Mouse (Mus musculus): ENCODE data around the gene Mycbp2. TPM values are rescaled to one million over a fixed set of nuclear protein-coding genes. Genes with fewer than 3 reads are reported as not detected.

Mycbp2 gene
- polyA plus RNA-seq, 1 experiment from 2014 or later, result 23.0 TPM

DNA sequence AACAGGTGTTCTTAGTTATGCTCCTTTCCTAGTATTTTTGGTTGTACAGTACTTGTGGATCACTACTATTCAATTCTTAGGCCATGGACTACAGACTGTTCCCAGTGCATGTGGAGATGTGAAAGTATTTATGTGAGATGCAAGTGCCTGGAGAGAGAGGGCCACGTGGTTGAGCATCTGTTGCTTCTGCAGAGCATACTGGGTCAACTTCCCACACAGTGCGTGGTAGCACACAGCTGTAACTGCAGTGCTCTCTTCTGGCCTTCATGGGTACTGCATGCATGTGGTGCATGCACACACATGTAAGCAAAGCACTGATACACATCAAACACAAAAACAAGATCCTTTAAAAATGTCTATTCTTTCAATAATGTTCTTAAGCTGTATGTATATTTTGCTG, 214.6 kb downstream of the Mycbp2 start:
- Histone ChIP-seq H3K9ac (no peak overlapping the region), H3K27ac (no peak overlapping the region), H3K4me1 (no peaks in the 10 kb centered on the region), H3K36me3 (peaks cover 64% of the 10 kb centered on the region), H3K4me3 (no peak overlapping the region), H3K27me3 (no peaks in the 10 kb centered on the region), H3K4me2 (replicated peaks) (no peak overlapping the region), H3K9me3 (no peaks in the 10 kb centered on the region)
- 0 out of 2 replicates have a peak, but pooled peaks have one; percentile 41 for ATAC-seq (ENCODE audit: low FRiP score, low read depth)
- WGBS, result 76% methylated on average over 2 of the region's 2 CpGs

- 85% methylated on average over 6 of the region's 6 CpGs for WGBS
- no peaks in the 10 kb centered on the region for H3K4me1 ChIP-seq
- H3K4me3 ChIP-seq, result no peak overlapping the region
- no peaks in the 10 kb centered on the region for H3K27me3 ChIP-seq
- H3K36me3 ChIP-seq, result peaks cover 71% of the 10 kb centered on the region
- H3K4me2 ChIP-seq (replicated peaks), result no peak overlapping the region
- H3K27ac ChIP-seq, result no peak overlapping the region
- H3K9ac ChIP-seq, result no peak overlapping the region
- no peaks in the 10 kb centered on the region for H3K9me3 ChIP-seq
- ATAC-seq (ENCODE audit: low FRiP score, low read depth), result no peak
Observed at GRCm38 (mm10) chr14:103125756-103126155, 220.9 kb downstream of the Mycbp2 start.

- H3K4me3 ChIP-seq, result no peak overlapping the region
- no peak for ATAC-seq (ENCODE audit: low FRiP score, low read depth)
- no peak overlapping the region for H3K27ac ChIP-seq
- H3K4me2 ChIP-seq (replicated peaks), result no peak overlapping the region
- peaks cover 69% of the 10 kb centered on the region for H3K36me3 ChIP-seq
- no peaks in the 10 kb centered on the region for H3K4me1 ChIP-seq
- WGBS, result 97% methylated on average over 3 of the region's 3 CpGs
- 0 out of 2 replicates have a peak, but pooled peaks cover 2% of the 10 kb centered on the region for H3K9me3 ChIP-seq
- H3K27me3 ChIP-seq, result no peaks in the 10 kb centered on the region
- H3K9ac ChIP-seq, result no peak overlapping the region
Observed at GRCm38 (mm10) chr14:103114994-103115670, 231.5 kb downstream of the Mycbp2 start.

- H3K27ac ChIP-seq, result no peak overlapping the region
- H3K4me3 ChIP-seq, result no peak overlapping the region
- H3K4me1 ChIP-seq, result no peaks in the 10 kb centered on the region
- H3K36me3 ChIP-seq, result peaks cover 52% of the 10 kb centered on the region
- H3K9ac ChIP-seq, result no peak overlapping the region
- H3K9me3 ChIP-seq, result 0 out of 2 replicates have a peak, but pooled peaks cover 2% of the 10 kb centered on the region
- no peak for ATAC-seq (ENCODE audit: low FRiP score, low read depth)
- WGBS, result 86% methylated on average over 3 of the region's 3 CpGs
- no peak overlapping the region for H3K4me2 ChIP-seq (replicated peaks)
- no peaks in the 10 kb centered on the region for H3K27me3 ChIP-seq
Observed at GRCm38 (mm10) chr14:103112606-103113363, 233.8 kb downstream of the Mycbp2 start.

DNA sequence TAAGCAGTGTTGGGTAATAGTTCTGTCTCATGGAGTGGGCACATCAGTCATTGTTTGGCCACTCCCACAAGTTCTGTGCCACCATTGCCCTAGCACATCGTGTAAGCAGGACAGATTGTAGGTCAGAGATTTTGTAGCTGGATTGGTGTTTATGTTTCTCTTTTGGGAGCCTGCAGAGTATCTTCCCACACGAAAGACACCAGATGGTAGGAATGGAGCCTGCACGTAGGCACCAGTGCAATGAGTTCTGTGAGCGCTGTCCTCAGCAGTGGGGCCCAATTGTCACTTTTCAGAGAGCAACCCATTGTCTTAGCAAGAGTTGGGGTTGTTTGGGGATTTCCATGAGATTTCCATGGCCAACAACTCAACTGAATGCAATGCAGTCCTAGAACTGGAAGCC, 236.6 kb downstream of the Mycbp2 start:
- H3K27me3 ChIP-seq, result no peaks in the 10 kb centered on the region
- ATAC-seq (ENCODE audit: low FRiP score, low read depth), result no peak
- no peaks in the 10 kb centered on the region for H3K4me1 ChIP-seq
- 89% methylated on average over 4 of the region's 4 CpGs for WGBS
- H3K27ac ChIP-seq, result no peak overlapping the region
- no peak overlapping the region for H3K4me3 ChIP-seq
- no peak overlapping the region for H3K4me2 ChIP-seq (replicated peaks)
- H3K9ac ChIP-seq, result no peak overlapping the region
- H3K36me3 ChIP-seq, result peaks cover 26% of the 10 kb centered on the region
- 0 out of 2 replicates have a peak, but pooled peaks cover 2% of the 10 kb centered on the region for H3K9me3 ChIP-seq

GRCm38 (mm10) chr14:103106301-103106700, 240.3 kb downstream of the Mycbp2 start:
- ATAC-seq (ENCODE audit: low FRiP score, low read depth), result no peak
- no peaks in the 10 kb centered on the region for H3K9me3 ChIP-seq
- H3K36me3 ChIP-seq, result 0 out of 2 replicates have a peak, but pooled peaks cover 3% of the 10 kb centered on the region
- WGBS, result 89% methylated on average over 2 of the region's 2 CpGs
- no peaks in the 10 kb centered on the region for H3K27me3 ChIP-seq
- H3K4me2 ChIP-seq (replicated peaks), result no peak overlapping the region
- no peak overlapping the region for H3K4me3 ChIP-seq
- H3K27ac ChIP-seq, result no peak overlapping the region
- H3K9ac ChIP-seq, result no peak overlapping the region
- H3K4me1 ChIP-seq, result no peaks in the 10 kb centered on the region

- H3K4me1 ChIP-seq, result 0 out of 2 replicates have a peak, but pooled peaks cover 3% of the 10 kb centered on the region
- H3K27ac ChIP-seq, result no peak overlapping the region
- H3K9ac ChIP-seq, result no peak overlapping the region
- WGBS, result 86% methylated on average over 10 of the region's 10 CpGs
- H3K4me3 ChIP-seq, result no peak overlapping the region
- ATAC-seq (ENCODE audit: low FRiP score, low read depth), result no peak
- no peaks in the 10 kb centered on the region for H3K27me3 ChIP-seq
- no peaks in the 10 kb centered on the region for H3K9me3 ChIP-seq
- H3K4me2 ChIP-seq (replicated peaks), result no peak overlapping the region
- H3K36me3 ChIP-seq, result no peaks in the 10 kb centered on the region
Observed at GRCm38 (mm10) chr14:103102731-103103335, 243.8 kb downstream of the Mycbp2 start.

GRCm38 (mm10) chr14:103102246-103102645, 244.4 kb downstream of the Mycbp2 start:
- Histone ChIP-seq H3K36me3 (no peaks in the 10 kb centered on the region), H3K9me3 (no peaks in the 10 kb centered on the region), H3K4me3 (no peak overlapping the region), H3K27me3 (no peaks in the 10 kb centered on the region), H3K27ac (no peak overlapping the region), H3K4me2 (replicated peaks) (no peak overlapping the region), H3K9ac (no peak overlapping the region), H3K4me1 (peaks cover 7% of the 10 kb centered on the region)
- ATAC-seq (ENCODE audit: low FRiP score, low read depth), result no peak
- WGBS, result 73% methylated on average over 6 of the region's 6 CpGs

GRCm38 (mm10) chr14:103101171-103101570, 245.4 kb downstream of the Mycbp2 start:
- ATAC-seq (ENCODE audit: low FRiP score, low read depth), result no peak
- Histone ChIP-seq H3K4me1 (peaks cover 9% of the 10 kb centered on the region), H3K27me3 (no peaks in the 10 kb centered on the region), H3K9ac (no peak overlapping the region), H3K4me3 (no peak overlapping the region), H3K9me3 (no peaks in the 10 kb centered on the region), H3K36me3 (peaks cover under 1% of the 10 kb centered on the region; the same call in 1 of the 2 replicates), H3K4me2 (replicated peaks) (no peak overlapping the region), H3K27ac (no peak overlapping the region)
- whole genome bisulfite sequencing, result 72% methylated on average over 3 of the region's 3 CpGs

- Histone ChIP-seq H3K4me1 (peaks cover 13% of the 10 kb centered on the region), H3K27me3 (no peaks in the 10 kb centered on the region), H3K36me3 (peaks cover 9% of the 10 kb centered on the region), H3K9me3 (no peaks in the 10 kb centered on the region), H3K9ac (no peak overlapping the region), H3K4me2 (replicated peaks) (peak overlapping the region; percentile 77; the same call in 1 of the 2 replicates), H3K27ac (no peak overlapping the region), H3K4me3 (no peak overlapping the region)
- WGBS, result 78% methylated on average over 13 of the region's 13 CpGs
- no peak for ATAC-seq (ENCODE audit: low FRiP score, low read depth)
Observed at GRCm38 (mm10) chr14:103100296-103100695, 246.3 kb downstream of the Mycbp2 start.

- Histone ChIP-seq H3K27me3 (no peaks in the 10 kb centered on the region), H3K27ac (peak within 1 kb of the TSS; percentile 99), H3K9ac (peak within 1 kb of the TSS; percentile 98), H3K36me3 (peaks cover 13% of the 10 kb centered on the region), H3K9me3 (no peaks in the 10 kb centered on the region), H3K4me2 (replicated peaks) (peak within 1 kb of the TSS; percentile 77), H3K4me3 (peak within 1 kb of the TSS; percentile 87), H3K4me1 (peaks cover 13% of the 10 kb centered on the region)
- under 1% methylated on average over 88 of the region's 88 CpGs for WGBS
- ATAC-seq (ENCODE audit: low FRiP score, low read depth), result peak; percentile 92
Observed at GRCm38 (mm10) chr14:103099238-103099933, 247.2 kb downstream of the Mycbp2 start, which contains the start of gene Fbxl3. Gene Fbxl3 (minus strand): TSS chr14:103099566.

Data from limb, embryonic 13.5 days (tissue).